Mouse (Mus musculus) MEL (cell line): Measurements from ENCODE around the gene Acvr1b.

ENCODE experiments used
- CTCF ChIP-seq, 3 experiments: IDR thresholded peaks in 2 of 3; conservative IDR thresholded peaks in 1 of 3; 2 replicates each; pipeline ENCODE4 v1.5.1; 2011 to 2012; ENCODE audit warnings: low read length in 3 of 3, low read depth in 2 of 3, mild to moderate bottlenecking in 2 of 3, improper control_type of control experiment in 1 of 3, inconsistent platforms in 1 of 3, mixed read lengths in 1 of 3, moderate library complexity in 1 of 3; ENCODE audit not compliant: control insufficient read depth in 1 of 3, insufficient read depth in 1 of 3, poor library complexity in 1 of 3, severe bottlenecking in 1 of 3
- ZC3H11A ChIP-seq: IDR thresholded peaks from 2 replicates; pipeline ENCODE4 v1.6.1; 2012; ENCODE audit warnings: low read depth, mild to moderate bottlenecking, inconsistent platforms, low read length, improper control_type of control experiment

DNA sequence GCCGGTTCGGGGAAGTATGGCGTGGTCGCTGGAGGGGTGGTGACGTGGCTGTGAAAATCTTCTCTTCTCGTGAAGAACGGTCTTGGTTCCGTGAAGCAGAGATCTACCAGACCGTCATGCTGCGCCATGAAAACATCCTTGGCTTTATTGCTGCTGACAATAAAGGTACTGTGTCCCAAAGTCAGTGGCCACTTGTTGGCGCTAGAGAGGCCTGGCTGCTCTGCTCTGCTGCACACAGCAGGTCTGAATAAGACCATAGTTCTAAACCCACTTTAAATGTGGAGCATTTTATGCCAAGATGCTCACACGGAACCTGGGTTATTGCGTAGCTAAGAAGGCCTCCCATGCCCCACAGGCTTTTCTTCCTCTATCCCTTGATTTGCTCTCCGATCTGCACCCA is 25.0 kb downstream of the Acvr1b start:
- TF ChIP-seq ZC3H11A (no peak), CTCF (IDR thresholded peaks at IDR 0.05 in 2 of 3, conservative IDR thresholded peaks at IDR 0.05 in 1 of 3; ENCODE audit: control insufficient read depth in 1 of 3, insufficient read depth in 1 of 3, low read depth in 2 of 3, low read length in 3 of 3, poor library complexity in 1 of 3, severe bottlenecking in 1 of 3) (peak; percentile 64 to 88 (median 67))
